Mouse (Mus musculus) erythroblast, adult 5-6 weeks (primary cell): ENCODE measurements at regions not wholly inside any gene's neighbourhood (a gene's known extent, or its start where the extent isn't known, plus 50 kb on each side); places are given as distances from the start of the nearest gene placed in this dataset.
"Not testable (repeated sequence)": the region's sequence is repeated elsewhere in the genome, so short reads cannot be mapped to it uniquely, and the experiment has no call there.

Source experiments
- ATAC-seq: replicated peaks from 2 replicates; pipeline ENCODE4 v1.8.0; 2016; ENCODE audit warnings: moderate number of reproducible peaks, mild to moderate bottlenecking, moderate TSS enrichment, inconsistent platforms; ENCODE audit not compliant: poor library complexity, low FRiP score, severe bottlenecking

DNA sequence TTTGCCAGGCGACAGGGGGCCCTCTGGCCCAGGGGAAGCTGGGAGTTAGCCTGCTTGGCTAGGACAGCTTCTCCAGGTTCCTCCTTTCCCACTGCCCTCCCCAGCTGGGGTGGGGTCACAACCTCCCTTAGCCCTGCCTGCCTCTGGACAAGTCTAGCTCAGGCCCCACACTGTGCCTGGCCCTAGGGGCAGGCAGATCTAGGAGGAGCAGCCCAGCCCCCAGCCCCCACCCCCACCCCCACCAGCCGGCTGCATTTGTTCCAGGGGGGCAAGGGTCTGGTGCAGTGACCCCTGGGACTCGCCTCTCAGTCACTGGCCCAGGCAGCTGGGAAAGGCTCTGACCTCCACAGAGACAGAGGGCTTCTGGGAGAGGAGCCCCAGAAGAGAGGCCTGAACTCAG, 381.9 kb downstream of the Sox9 start:
- no peak for ATAC-seq

GRCm38 (mm10) chr11:113164510-113164909, 382.5 kb downstream of the Sox9 start:
- ATAC-seq: no peak

DNA sequence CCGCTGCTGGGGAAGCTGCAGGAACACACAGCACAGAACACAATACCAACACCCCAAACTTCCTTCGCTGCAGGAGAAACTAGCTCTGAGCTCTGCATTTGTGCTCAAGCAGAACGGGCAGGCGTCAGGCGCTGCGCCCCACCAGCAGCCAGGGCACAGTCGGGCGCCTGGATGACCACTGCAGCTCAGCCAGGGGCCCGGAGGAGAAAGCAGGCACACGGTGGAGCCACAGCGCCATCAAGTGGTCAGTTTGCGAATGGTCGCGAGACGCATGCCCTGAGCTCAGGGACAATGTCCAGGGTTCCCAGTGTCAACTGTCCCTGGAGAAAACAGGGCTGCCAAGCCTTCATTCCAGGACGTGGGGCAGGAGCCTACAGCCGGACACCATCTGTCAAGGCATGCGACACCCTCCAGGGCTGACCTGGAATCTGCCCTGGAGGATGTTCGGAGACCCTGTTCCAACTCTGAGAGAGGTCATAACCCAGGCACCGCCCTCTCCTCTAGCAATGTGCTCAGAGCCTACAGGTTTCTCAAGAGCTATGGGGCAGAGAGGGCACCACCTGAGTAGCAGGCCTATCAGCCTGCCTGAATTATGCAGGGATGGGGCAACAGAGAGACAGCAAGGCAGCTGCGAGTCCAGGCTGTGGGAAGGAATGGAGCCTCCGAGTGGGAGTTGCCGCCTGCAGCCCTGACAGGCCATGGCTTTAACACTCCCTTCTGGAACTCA, 383.2 kb downstream of the Sox9 start:
- peak; percentile 50; the same call in 1 of the 2 replicates for ATAC-seq

- ATAC-seq: no peak
These were observed 384.5 kb downstream of the Sox9 start for GRCm38 (mm10) chr11:113166517-113166916.

- peak; percentile 77 for ATAC-seq
These were observed 390.6 kb downstream of the Sox9 start for GRCm38 (mm10) chr11:113172497-113173140.

DNA sequence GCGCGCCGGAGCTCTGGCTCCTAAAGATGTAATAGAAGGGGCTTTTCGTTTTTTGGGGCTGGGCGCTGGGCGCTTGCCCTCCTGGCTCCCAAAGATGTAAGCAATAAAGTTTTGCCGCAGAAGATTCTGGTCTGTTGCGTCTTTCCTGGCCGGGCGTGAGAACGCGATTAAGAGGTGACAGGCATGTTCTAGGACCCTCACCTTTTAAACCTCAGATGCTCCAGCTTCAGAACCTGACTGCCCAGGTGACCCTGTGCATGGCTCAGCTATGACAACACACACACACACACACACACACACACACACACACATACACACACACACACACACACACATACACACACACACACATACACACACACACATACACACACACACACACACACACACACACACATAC, 391.3 kb downstream of the Sox9 start:
- ATAC-seq: not testable (repeated sequence)

DNA sequence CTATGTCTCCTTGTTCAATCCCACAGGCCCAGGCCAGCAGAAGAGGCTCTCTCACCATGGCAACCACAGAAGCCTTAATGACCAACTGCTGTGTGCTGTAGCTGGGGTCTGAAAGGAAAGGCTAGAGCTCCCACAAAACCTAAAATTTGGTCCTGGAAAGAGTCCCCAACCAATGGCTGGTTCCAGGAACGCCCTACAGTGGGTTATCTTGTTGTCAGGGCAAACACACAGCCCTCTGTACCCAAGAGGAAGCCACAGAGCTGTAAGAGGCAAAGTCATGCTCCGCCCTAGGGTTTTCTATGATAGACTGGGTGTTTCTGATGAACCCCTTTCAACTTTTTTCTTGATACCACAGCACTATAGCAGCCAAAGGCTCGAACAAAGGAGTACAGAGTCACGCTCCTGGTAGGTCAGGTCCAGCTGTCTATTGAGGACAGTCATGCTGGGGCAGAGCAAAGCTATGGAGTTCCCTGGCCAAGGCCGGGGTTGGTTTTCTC, 392.0 kb downstream of the Sox9 start:
- peak; percentile 72 for ATAC-seq

- no peak for ATAC-seq
These were observed 393.3 kb downstream of the Sox9 start for GRCm38 (mm10) chr11:113175323-113175722.

- ATAC-seq: no peak
These were observed 394.2 kb downstream of the Sox9 start for GRCm38 (mm10) chr11:113176183-113176582.

DNA sequence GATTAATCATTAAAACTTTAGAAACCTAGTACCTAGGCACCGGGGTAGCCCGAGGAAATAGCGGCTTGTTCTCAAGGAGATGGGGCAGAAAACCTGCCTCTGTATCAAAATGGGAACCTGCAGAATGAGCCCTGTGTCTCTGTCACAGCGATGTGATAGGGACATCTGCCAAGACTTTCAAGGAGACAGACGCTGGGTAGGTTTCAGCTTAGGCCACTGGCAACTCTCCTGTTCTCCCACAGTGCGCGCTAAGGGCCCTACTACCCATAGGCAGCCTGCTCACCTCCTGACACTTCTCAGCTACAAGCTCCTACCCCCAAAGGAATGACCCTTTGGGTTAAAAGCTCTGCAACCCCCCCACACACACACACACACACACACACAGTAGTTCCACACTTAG, 396.4 kb downstream of the Sox9 start:
- ATAC-seq: no peak

DNA sequence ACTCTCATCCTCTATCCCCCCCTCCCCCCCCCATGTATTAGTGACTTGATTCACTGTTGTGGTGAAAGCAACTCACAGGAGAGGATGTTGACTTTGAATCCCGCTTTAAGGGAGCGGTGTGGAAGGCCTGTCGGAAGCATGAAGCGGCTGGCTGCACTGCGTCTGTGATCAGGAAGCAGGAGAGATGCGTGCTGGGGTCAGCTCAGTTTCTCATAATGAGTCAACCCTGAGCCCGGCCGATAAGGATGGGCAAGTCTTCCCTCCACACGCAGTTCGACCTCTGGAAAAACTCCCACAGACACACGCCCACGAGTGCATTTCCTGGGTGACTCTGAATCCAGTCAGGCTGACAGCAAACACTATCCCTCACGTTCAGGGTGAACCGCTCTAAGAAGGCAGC, 398.0 kb downstream of the Sox9 start:
- no peak for ATAC-seq

DNA sequence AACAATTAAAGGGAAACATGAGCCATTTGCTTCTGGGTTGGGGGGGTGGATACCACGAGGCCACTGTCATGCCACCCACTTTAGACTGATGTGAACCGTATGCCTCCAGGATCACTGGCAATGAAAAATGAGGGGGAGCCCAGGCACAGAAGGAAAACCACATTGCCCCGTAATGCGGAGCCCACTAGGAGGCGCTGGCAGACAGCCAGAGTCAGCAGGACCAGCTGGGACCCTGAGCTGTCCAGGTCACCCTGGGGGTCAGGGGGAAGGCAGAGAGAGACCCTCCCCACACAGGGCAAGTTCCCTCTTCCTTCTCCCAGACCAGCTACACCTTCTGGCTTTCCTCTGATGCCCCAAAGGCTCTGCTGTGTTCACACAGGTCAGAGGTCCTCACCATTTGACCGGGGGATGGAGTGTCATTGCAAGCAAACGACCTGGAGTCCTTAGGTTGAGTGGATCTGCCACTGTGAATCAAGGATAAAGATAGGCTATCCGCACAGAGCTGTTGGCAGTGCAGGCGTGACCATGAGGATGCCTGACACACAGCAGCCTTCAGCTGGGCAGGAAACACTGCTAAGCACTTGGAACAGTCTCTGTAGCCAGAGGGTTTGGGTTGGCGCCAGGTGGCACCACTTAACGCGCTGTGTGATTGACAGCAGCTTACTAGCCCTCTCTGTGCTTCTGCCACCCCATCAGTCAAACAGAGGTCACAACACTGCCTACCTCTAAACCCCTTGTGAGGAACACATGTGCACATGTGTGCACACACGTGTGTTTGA, 400.2 kb downstream of the Sox9 start:
- ATAC-seq: no peak

GRCm38 (mm10) chr11:113183556-113183955, 401.5 kb downstream of the Sox9 start:
- no peak for ATAC-seq

GRCm38 (mm10) chr11:113184095-113184494, 402.1 kb downstream of the Sox9 start:
- no peak for ATAC-seq

- no peak for ATAC-seq
These were observed 405.4 kb downstream of the Sox9 start for GRCm38 (mm10) chr11:113187407-113187806.

GRCm38 (mm10) chr11:113188263-113188920, 406.4 kb downstream of the Sox9 start:
- ATAC-seq: no peak

- no peak for ATAC-seq
These were observed 408.0 kb downstream of the Sox9 start for GRCm38 (mm10) chr11:113190006-113190405.

DNA sequence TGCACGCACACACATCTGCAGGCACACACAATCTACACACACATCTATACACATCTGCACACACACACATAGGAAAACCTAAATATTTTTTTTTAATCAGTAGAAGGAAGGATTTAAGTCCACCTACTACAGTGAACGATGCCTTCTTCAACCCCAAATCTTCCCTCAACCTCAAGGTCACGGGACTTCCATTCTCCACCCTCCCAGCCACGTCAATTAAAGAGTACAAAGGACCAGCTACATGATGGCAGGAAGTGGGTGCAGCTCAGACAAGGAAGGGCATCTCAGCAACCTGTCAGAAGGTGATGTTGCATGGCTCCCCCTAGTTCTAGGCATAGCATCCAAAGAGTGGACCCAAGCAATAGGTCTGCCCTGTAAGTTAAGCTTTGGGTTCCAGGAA, 408.5 kb downstream of the Sox9 start:
- ATAC-seq: no peak

GRCm38 (mm10) chr11:113191006-113191405, 409.0 kb downstream of the Sox9 start:
- no peak for ATAC-seq
